Mouse (Mus musculus): Measurements from ENCODE around the gene 3110082J24Rik.

DNA sequence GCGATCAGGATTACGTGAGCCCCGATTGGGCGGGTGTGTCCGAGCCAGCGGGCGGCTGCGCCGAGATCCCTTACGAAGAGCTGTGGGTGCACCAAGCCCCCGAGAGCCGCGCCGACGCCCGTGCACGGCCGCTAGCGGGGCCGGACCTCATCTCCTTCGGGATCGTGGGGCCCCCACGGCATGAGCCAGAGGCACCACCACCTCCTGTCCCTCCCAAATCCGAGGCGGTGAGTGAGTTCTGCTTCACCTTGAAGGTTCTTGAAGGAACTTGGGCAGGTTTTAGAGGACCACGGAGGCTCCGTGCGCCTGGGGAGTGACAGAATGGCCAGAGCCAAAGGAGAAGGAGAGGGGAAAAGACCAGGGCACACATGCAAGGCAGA lies 8.9 kb upstream of the 3110082J24Rik start:
- TF ChIP-seq POLR2A (IDR thresholded peaks at IDR 0.05; ENCODE audit: low read depth, low read length) (no peak), CTCF (conservative IDR thresholded peaks at IDR 0.05; ENCODE audit: insufficient read depth, insufficient read length, low read depth, low read length) (no peak)

Measured in kidney, adult 2 months (tissue).